Mouse (Mus musculus): ENCODE results near the gene Ppp1r15a. TPM values are rescaled to one million over a fixed set of nuclear protein-coding genes. Genes with fewer than 3 reads are reported as not detected.
A peak's percentile ranks its signal among the peaks of the same experiment; 100 is the strongest.
"Not testable (repeated sequence)": the region's sequence is repeated elsewhere in the genome, so short reads cannot be mapped to it uniquely, and the experiment has no call there.

Ppp1r15a gene
- polyA plus RNA-seq, 1 experiment from 2014 or later: 17.5 TPM

- Histone ChIP-seq H3K9ac (peak overlapping the region; percentile 45), H3K36me3 (ENCODE audit: insufficient read depth) (no peaks in the 10 kb centered on the region), H3K9me3 (ENCODE audit: low read depth, low read length) (no peaks in the 10 kb centered on the region), H3K4me3 (ENCODE audit: low read depth, low read length) (peak overlapping the region; percentile 46), H3K27me3 (ENCODE audit: insufficient read depth, low read length) (no peaks in the 10 kb centered on the region), H3K4me2 (peak overlapping the region; percentile 73), H3K4me1 (ENCODE audit: insufficient read depth) (peaks cover 5% of the 10 kb centered on the region; the same call in 1 of the 2 replicates), H3K27ac (ENCODE audit: low read depth) (no peak overlapping the region)
- ATAC-seq (ENCODE audit: insufficient read depth): no peak
- TF ChIP-seq CTCF (IDR thresholded peaks at IDR 0.05; ENCODE audit: low read depth): no peak
- no peak for DNase-seq
- WGBS: 73% methylated on average over 10 of the region's 10 CpGs
Observed at GRCm38 (mm10) chr7:45537602-45538001, 11.5 kb upstream of the Ppp1r15a start.

- Histone ChIP-seq H3K4me1 (ENCODE audit: insufficient read depth) (peaks cover 9% of the 10 kb centered on the region), H3K36me3 (ENCODE audit: insufficient read depth) (no peaks in the 10 kb centered on the region), H3K4me2 (no peak overlapping the region), H3K27ac (ENCODE audit: low read depth) (no peak overlapping the region), H3K4me3 (ENCODE audit: low read depth, low read length) (no peak overlapping the region), H3K27me3 (ENCODE audit: insufficient read depth, low read length) (no peaks in the 10 kb centered on the region), H3K9ac (no peak overlapping the region), H3K9me3 (ENCODE audit: low read depth, low read length) (no peaks in the 10 kb centered on the region)
- ATAC-seq (ENCODE audit: insufficient read depth) (no peak), DNase-seq (no peak)
- WGBS: 72% methylated on average over 1 of the region's 1 CpGs
- no peak for TF ChIP-seq CTCF (IDR thresholded peaks at IDR 0.05; ENCODE audit: low read depth)
Observed at GRCm38 (mm10) chr7:45535676-45536075, 9.6 kb upstream of the Ppp1r15a start.

DNA sequence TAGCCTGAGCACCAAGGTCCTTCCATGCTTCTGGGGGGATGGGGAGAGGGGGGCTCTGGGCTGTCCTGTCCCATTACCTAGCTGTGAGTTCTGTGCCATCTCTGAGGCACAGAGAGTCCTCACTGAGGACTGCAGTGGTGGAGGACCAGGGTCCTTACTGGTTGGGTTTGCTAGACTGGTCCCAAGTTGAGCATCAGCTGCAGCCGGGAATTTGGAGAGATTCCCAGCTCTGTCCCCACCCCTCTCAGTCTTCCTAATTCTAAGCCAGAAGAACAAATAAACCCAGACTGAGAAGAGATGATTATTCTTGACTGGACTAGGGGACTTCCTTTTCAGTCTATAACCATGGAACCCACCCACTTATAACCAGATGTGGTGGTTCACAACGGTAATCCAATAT is 4.6 kb upstream of the Ppp1r15a start:
- no peak overlapping the region for H3K4me3 ChIP-seq (ENCODE audit: low read depth, low read length)
- 45% methylated on average over 2 of the region's 2 CpGs for WGBS

DNA sequence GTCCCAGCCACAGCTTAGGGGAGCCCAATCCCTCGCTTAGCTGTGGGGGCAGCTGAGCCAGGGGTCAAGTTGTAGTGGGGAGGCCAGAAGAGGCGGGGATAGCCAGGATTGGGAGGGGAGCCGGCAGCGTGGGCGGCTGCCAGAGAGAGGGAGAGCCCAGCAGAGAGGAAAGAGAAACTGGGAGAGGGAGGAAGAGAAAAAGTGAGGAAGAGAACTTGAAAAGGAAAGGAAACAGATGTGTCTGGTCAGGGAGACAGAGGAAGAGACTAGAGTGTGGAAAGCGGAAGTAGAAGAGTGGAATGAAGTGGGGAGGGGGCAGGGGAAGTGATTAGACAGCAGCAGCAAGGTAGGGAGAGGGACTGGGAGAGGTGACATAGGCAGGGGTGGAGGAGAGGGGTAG is 3.4 kb upstream of the Ppp1r15a start:
- peaks cover 2% of the 10 kb centered on the region; the same call in 1 of the 2 replicates for H3K36me3 ChIP-seq (ENCODE audit: insufficient read depth)
- no peak overlapping the region for H3K4me3 ChIP-seq (ENCODE audit: low read depth, low read length)
- no peak overlapping the region; the same call in 1 of the 2 replicates for H3K9ac ChIP-seq
- no peaks in the 10 kb centered on the region for H3K9me3 ChIP-seq (ENCODE audit: low read depth, low read length)
- TF ChIP-seq CTCF (IDR thresholded peaks at IDR 0.05; ENCODE audit: low read depth): no peak
- no peak overlapping the region for H3K27ac ChIP-seq (ENCODE audit: low read depth)
- H3K27me3 ChIP-seq (ENCODE audit: insufficient read depth, low read length): no peaks in the 10 kb centered on the region
- 3% methylated on average over 6 of the region's 6 CpGs for WGBS
- ATAC-seq (ENCODE audit: insufficient read depth) (no peak), DNase-seq (no peak)
- H3K4me1 ChIP-seq (ENCODE audit: insufficient read depth): peaks cover 7% of the 10 kb centered on the region; the same call in 1 of the 2 replicates
- peak overlapping the region; percentile 16; the same call in 1 of the 2 replicates for H3K4me2 ChIP-seq

More for the DNA sequence above, 4.6 kb upstream of the Ppp1r15a start:
- DNase-seq: peak; percentile 64
- H3K4me2 ChIP-seq: 0 out of 2 replicates have a peak overlapping the region, but pooled peaks have one; percentile 7
- H3K27ac ChIP-seq (ENCODE audit: low read depth): no peak overlapping the region; the same call in 1 of the 2 replicates
- H3K36me3 ChIP-seq (ENCODE audit: insufficient read depth): no peaks in the 10 kb centered on the region
- TF ChIP-seq CTCF (IDR thresholded peaks at IDR 0.05; ENCODE audit: low read depth): no peak
- no peak overlapping the region for H3K9ac ChIP-seq
- ATAC-seq (ENCODE audit: insufficient read depth): 0 out of 2 replicates have a peak, but pooled peaks have one; percentile 9
- H3K27me3 ChIP-seq (ENCODE audit: insufficient read depth, low read length): no peaks in the 10 kb centered on the region
- H3K4me1 ChIP-seq (ENCODE audit: insufficient read depth): peaks cover 7% of the 10 kb centered on the region; the same call in 1 of the 2 replicates
- no peaks in the 10 kb centered on the region for H3K9me3 ChIP-seq (ENCODE audit: low read depth, low read length)

GRCm38 (mm10) chr7:45527169-45527568 is 1.1 kb upstream of the Ppp1r15a start:
- H3K9ac ChIP-seq; ATAC-seq (ENCODE audit: insufficient read depth); H3K9me3 ChIP-seq (ENCODE audit: low read depth, low read length); H3K4me2 ChIP-seq; H3K27me3 ChIP-seq (ENCODE audit: insufficient read depth, low read length); DNase-seq; H3K4me1 ChIP-seq (ENCODE audit: insufficient read depth); H3K27ac ChIP-seq (ENCODE audit: low read depth); H3K4me3 ChIP-seq (ENCODE audit: low read depth, low read length): not testable (repeated sequence)
- 92% methylated on average over 6 of the region's 6 CpGs for WGBS
- H3K36me3 ChIP-seq (ENCODE audit: insufficient read depth): peaks cover 18% of the 10 kb centered on the region; the same call in 1 of the 2 replicates

DNA sequence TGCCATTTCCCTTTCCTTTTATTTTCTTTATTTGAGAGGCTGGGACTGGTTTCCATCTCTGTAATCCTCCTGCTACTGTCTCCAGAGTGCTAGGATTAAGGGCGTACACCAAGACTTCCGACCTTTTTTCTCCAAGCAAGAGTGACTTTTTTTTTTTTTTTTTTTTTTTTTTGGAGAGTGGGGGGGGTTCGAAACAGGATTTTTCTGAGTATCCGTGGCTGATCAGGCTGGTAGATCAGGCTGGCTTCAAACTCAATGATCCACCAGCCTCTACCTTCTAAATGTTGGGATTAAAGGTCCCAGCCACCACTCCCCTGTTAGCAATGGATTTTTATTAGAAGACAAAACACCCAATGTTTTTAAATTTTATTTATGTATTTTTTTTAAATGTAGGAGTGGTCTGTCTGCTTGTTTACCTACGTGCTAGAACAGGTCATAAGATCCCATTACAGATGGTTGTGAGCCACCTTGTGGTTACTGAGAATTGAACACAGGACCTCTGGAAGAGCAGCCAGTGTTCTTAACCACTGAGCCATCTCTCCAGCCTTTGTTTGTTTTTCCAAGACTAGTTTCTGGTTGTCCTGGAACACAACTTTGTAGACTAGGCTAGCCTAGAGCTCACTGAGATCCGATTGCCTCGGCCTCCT is 529 bp upstream of the Ppp1r15a start:
- Histone ChIP-seq H3K36me3 (ENCODE audit: insufficient read depth) (peaks cover 18% of the 10 kb centered on the region; the same call in 1 of the 2 replicates), H3K27me3 (ENCODE audit: insufficient read depth, low read length) (no peaks in the 10 kb centered on the region), H3K4me1 (ENCODE audit: insufficient read depth) (peaks cover 7% of the 10 kb centered on the region; the same call in 1 of the 2 replicates), H3K4me2 (peak overlapping the region; percentile 93), H3K27ac (ENCODE audit: low read depth) (peak overlapping the region; percentile 93), H3K9me3 (ENCODE audit: low read depth, low read length) (no peaks in the 10 kb centered on the region), H3K4me3 (ENCODE audit: low read depth, low read length) (peak overlapping the region; percentile 84), H3K9ac (peak overlapping the region; percentile 92)
- DNase-seq (no peak), ATAC-seq (ENCODE audit: insufficient read depth) (no peak)
- TF ChIP-seq CTCF (IDR thresholded peaks at IDR 0.05; ENCODE audit: low read depth): peak; percentile 25; the same call in 1 of the 2 replicates
- 24% methylated on average over 7 of the region's 7 CpGs for WGBS

- no peak for TF ChIP-seq CTCF (IDR thresholded peaks at IDR 0.05; ENCODE audit: low read depth)
- Histone ChIP-seq H3K27me3 (ENCODE audit: insufficient read depth, low read length) (no peaks in the 10 kb centered on the region), H3K36me3 (ENCODE audit: insufficient read depth) (peaks cover 18% of the 10 kb centered on the region; the same call in 1 of the 2 replicates), H3K27ac (ENCODE audit: low read depth) (peak overlapping the region; percentile 93), H3K9ac (peak overlapping the region; percentile 92), H3K4me2 (peak overlapping the region; percentile 93), H3K4me1 (ENCODE audit: insufficient read depth) (no peaks in the 10 kb centered on the region), H3K9me3 (ENCODE audit: low read depth, low read length) (no peaks in the 10 kb centered on the region), H3K4me3 (ENCODE audit: low read depth, low read length) (peak overlapping the region; percentile 84)
- 14% methylated on average over 12 of the region's 12 CpGs for WGBS
- peak; percentile 46 for DNase-seq
- no peak for ATAC-seq (ENCODE audit: insufficient read depth)
Observed at GRCm38 (mm10) chr7:45524841-45525621, 1.0 kb downstream of the Ppp1r15a start.
